In the genomic region with DNA sequence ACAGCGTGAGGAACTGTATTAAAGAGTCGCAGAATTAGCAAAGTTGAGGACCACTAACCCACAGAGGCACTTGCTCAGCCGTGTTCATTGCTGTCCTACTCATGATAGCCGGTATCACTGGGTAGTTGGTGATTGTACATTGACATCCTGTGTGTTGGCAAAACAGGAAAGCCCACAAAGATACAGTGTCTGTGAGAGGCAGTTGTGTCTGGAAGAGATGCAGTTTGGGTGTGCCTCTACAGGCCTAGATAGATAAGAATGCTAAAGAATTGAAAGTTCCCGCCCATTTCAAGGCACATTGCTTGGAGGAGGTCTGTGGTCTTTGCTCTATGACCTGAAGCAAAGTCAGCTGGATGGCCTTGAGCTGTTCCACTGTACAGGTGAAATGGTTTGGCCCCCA, we compare ENCODE assay signal across 8 mouse cellular contexts. TPM values are rescaled to one million over a fixed set of nuclear protein-coding genes. Genes with fewer than 3 reads are reported as not detected.
A peak's percentile ranks its signal among the peaks of the same experiment; 100 is the strongest.
DNase-seq lines count a peak whose midpoint lies in the region; ATAC-seq and TF ChIP-seq lines count a peak whose summit lies in the region.

A gene (plus strand): TSS at position 327 of the 400 bp plus-strand sequence.

- WGBS in kidney, postnatal 0 days, result 90% methylated on average over 5 of the region's 5 CpGs
- 93% methylated on average over 5 of the region's 5 CpGs for WGBS in hindbrain, embryonic 15.5 days
- WGBS in liver, embryonic 15.5 days (ENCODE audit: insufficient replicate concordance), result 18% methylated on average over 5 of the region's 5 CpGs

- no peak for TF ChIP-seq CTCF in kidney, postnatal 0 days (IDR thresholded peaks at IDR 0.05; ENCODE audit: low read depth)
- TF ChIP-seq CTCF in gastrocnemius, adult 2 months (IDR thresholded peaks at IDR 0.05), result no peak

- intact Hi-C loops in gastrocnemius, adult 2 months (cut with DNase I), result no loop called here

- no peak within 1 kb of the TSS for H3K4me2 ChIP-seq in kidney, postnatal 0 days (ENCODE audit: low read length)
- no peak within 1 kb of the TSS for H3K4me2 ChIP-seq in hindbrain, embryonic 15.5 days
- H3K4me2 ChIP-seq in liver, embryonic 15.5 days, result peak within 1 kb of the TSS; percentile 77

- no peaks in the 10 kb centered on the region for H3K4me1 ChIP-seq in kidney, postnatal 0 days (replicated peaks; ENCODE audit: insufficient read depth, low read length)
- no peaks in the 10 kb centered on the region for H3K4me1 ChIP-seq in hindbrain, embryonic 15.5 days (replicated peaks)
- peaks cover 33% of the 10 kb centered on the region for H3K4me1 ChIP-seq in liver, embryonic 15.5 days (replicated peaks)

- no peak for ATAC-seq in kidney, postnatal 0 days (replicated peaks; ENCODE audit: low FRiP score, low read depth)
- ATAC-seq in hindbrain, embryonic 15.5 days (ENCODE audit: low FRiP score, low read depth), result no peak
- ATAC-seq in liver, embryonic 15.5 days (ENCODE audit: insufficient read depth), result peak; percentile 99

- H3K27me3 ChIP-seq in kidney, postnatal 0 days (ENCODE audit: insufficient read depth, low read length), result no peaks in the 10 kb centered on the region
- no peaks in the 10 kb centered on the region for H3K27me3 ChIP-seq in hindbrain, embryonic 15.5 days
- no peaks in the 10 kb centered on the region for H3K27me3 ChIP-seq in liver, embryonic 15.5 days

- no peaks in the 10 kb centered on the region for H3K36me3 ChIP-seq in kidney, postnatal 0 days (ENCODE audit: insufficient read depth, low read length)
- no peaks in the 10 kb centered on the region for H3K36me3 ChIP-seq in hindbrain, embryonic 15.5 days
- peaks cover 9% of the 10 kb centered on the region; the same call in 1 of the 2 replicates for H3K36me3 ChIP-seq in liver, embryonic 15.5 days (replicated peaks)

- H3K4me3 ChIP-seq in kidney, postnatal 0 days (replicated peaks; ENCODE audit: low read depth, low read length), result no peak within 1 kb of the TSS
- H3K4me3 ChIP-seq in gastrocnemius, adult 2 months, result no peak within 1 kb of the TSS
- H3K4me3 ChIP-seq in hindbrain, embryonic 15.5 days, result no peak within 1 kb of the TSS
- H3K4me3 ChIP-seq in liver, embryonic 15.5 days (replicated peaks), result peak within 1 kb of the TSS; percentile 61

- H3K9me3 ChIP-seq in kidney, postnatal 0 days (replicated peaks; ENCODE audit: low read length), result no peaks in the 10 kb centered on the region
- no peaks in the 10 kb centered on the region for H3K9me3 ChIP-seq in hindbrain, embryonic 15.5 days
- no peaks in the 10 kb centered on the region for H3K9me3 ChIP-seq in liver, embryonic 15.5 days (replicated peaks)

- no peak within 1 kb of the TSS for H3K9ac ChIP-seq in kidney, postnatal 0 days (ENCODE audit: low read depth, low read length)
- H3K9ac ChIP-seq in hindbrain, embryonic 15.5 days, result no peak within 1 kb of the TSS
- H3K9ac ChIP-seq in liver, embryonic 15.5 days, result peak within 1 kb of the TSS; percentile 62

- no peak within 1 kb of the TSS for H3K27ac ChIP-seq in kidney, postnatal 0 days
- H3K27ac ChIP-seq in gastrocnemius, adult 2 months, result no peak within 1 kb of the TSS
- H3K27ac ChIP-seq in hindbrain, embryonic 15.5 days (replicated peaks), result no peak within 1 kb of the TSS
- peak within 1 kb of the TSS; percentile 95 for H3K27ac ChIP-seq in liver, embryonic 15.5 days (replicated peaks)

- DNase-seq in kidney, postnatal 0 days (ENCODE audit: low spot score), result no peak
- DNase-seq in kidney, adult 9 months, result no peak
- no peak for DNase-seq in adrenal gland, postnatal 36 days
- DNase-seq in gastrocnemius, adult 2 months, result no peak
- DNase-seq in natural killer cell, adult 2 months (ENCODE audit: low spot score in 2 of 2), result no peak
- no peak for DNase-seq in frontal cortex, postnatal 36 days (ENCODE audit: low spot score in 2 of 2)

RNA-seq across cellular contexts. Expression of the gene that starts here (rescaled TPM):
- polyA plus RNA-seq in kidney, postnatal 0 days (2015; fragmentation: Nextera tagmentation; extraction: Ambion mirVana), result 293 and 300 TPM in 2 replicates
- 100 to 1,000 TPM; 183 to 188 TPM for total RNA-seq in adrenal gland, postnatal 36 days (2021)
- 10 to 100 TPM; 44.5 to 61.3 TPM for total RNA-seq in gastrocnemius, adult 2 months (2021)
- polyA plus RNA-seq in hindbrain, embryonic 15.5 days (2015; fragmentation: Nextera tagmentation; extraction: Ambion mirVana), result 342 and 343 TPM in 2 replicates
- polyA plus RNA-seq in liver, embryonic 15.5 days (2015; fragmentation: Nextera tagmentation; extraction: Ambion mirVana), result 117 and 119 TPM in 2 replicates
